Mouse (Mus musculus): ENCODE measurements around the gene Ldhal6b.

- TF ChIP-seq POLR2A (IDR thresholded peaks at IDR 0.05; ENCODE audit: low read depth, low read length), result no peak
- no peak for TF ChIP-seq CTCF (IDR thresholded peaks at IDR 0.05; ENCODE audit: extremely low read depth, insufficient read length, insufficient replicate concordance, low read depth, low read length)
These were observed 11.2 kb upstream of the Ldhal6b start for GRCm38 (mm10) chr17:5429772-5430133.

All from small intestine, adult 2 months (tissue).